Mouse (Mus musculus) layer of hippocampus, postnatal 14 days (tissue): ENCODE results near the gene Ccdc65. TPM values are rescaled to one million over a fixed set of nuclear protein-coding genes. Genes with fewer than 3 reads are reported as not detected.
A peak's percentile ranks its signal among the peaks of the same experiment; 100 is the strongest.

Experiments used
- DNase-seq, 2 experiments: peaks; one replicate each; pipeline ENCODE4 v3.0.0; 2021 to 2022; ENCODE audit warnings: low spot score in 2 of 2, mixed read lengths in 1 of 2
- total RNA-seq, 2 experiments: library from RNA; stranded (reverse); gene quantifications; 2 replicates each; pipeline ENCODE4 v1.2.3; 2021

The Ccdc65 gene
- total RNA-seq, 2 experiments from 2014 or later = 8.9 to 10.1 TPM

- DNase-seq = no peak
Observed at GRCm38 (mm10) chr15:98691486-98692147, 16.4 kb upstream of the Ccdc65 start.

- no peak for DNase-seq
Observed at GRCm38 (mm10) chr15:98692171-98692715, 15.8 kb upstream of the Ccdc65 start.

GRCm38 (mm10) chr15:98695726-98696125 is 12.3 kb upstream of the Ccdc65 start:
- no peak for DNase-seq

- DNase-seq = no peak
Observed at GRCm38 (mm10) chr15:98696216-98696615, 11.8 kb upstream of the Ccdc65 start.

GRCm38 (mm10) chr15:98699190-98700105 is 8.6 kb upstream of the Ccdc65 start:
- peak; percentile 91 for DNase-seq

GRCm38 (mm10) chr15:98704312-98704711 is 3.7 kb upstream of the Ccdc65 start:
- no peak for DNase-seq

GRCm38 (mm10) chr15:98710442-98710841 is 2.4 kb downstream of the Ccdc65 start:
- peak in 1 of 2 experiments; percentile 55 for DNase-seq

- DNase-seq = no peak
Observed at GRCm38 (mm10) chr15:98714230-98714652, 6.2 kb downstream of the Ccdc65 start.

GRCm38 (mm10) chr15:98717301-98717700 is 9.3 kb downstream of the Ccdc65 start:
- DNase-seq = no peak

GRCm38 (mm10) chr15:98722191-98722590 is 14.2 kb downstream of the Ccdc65 start:
- DNase-seq = no peak

GRCm38 (mm10) chr15:98722854-98723253 is 14.8 kb downstream of the Ccdc65 start:
- DNase-seq = no peak

- DNase-seq = no peak
Observed at GRCm38 (mm10) chr15:98724441-98724840, 16.4 kb downstream of the Ccdc65 start.

GRCm38 (mm10) chr15:98726079-98726478 is 18.1 kb downstream of the Ccdc65 start:
- DNase-seq = no peak

- no peak for DNase-seq
Observed at GRCm38 (mm10) chr15:98726746-98727145, 18.7 kb downstream of the Ccdc65 start.

- peak in 1 of 2 experiments; percentile 48 for DNase-seq
Observed at GRCm38 (mm10) chr15:98727443-98728321, 19.7 kb downstream of the Ccdc65 start, which contains the start of gene Fkbp11. Gene Fkbp11 (minus strand): TSS chr15:98728198.

- DNase-seq = no peak
Observed at GRCm38 (mm10) chr15:98728366-98728765, 20.4 kb downstream of the Ccdc65 start.

- DNase-seq = no peak
Observed at GRCm38 (mm10) chr15:98729791-98730545, 22.0 kb downstream of the Ccdc65 start.

- no peak for DNase-seq
Observed at GRCm38 (mm10) chr15:98730790-98731189, 22.8 kb downstream of the Ccdc65 start.

GRCm38 (mm10) chr15:98732006-98732531 is 24.1 kb downstream of the Ccdc65 start:
- DNase-seq = no peak

GRCm38 (mm10) chr15:98733370-98733769 is 25.4 kb downstream of the Ccdc65 start:
- no peak for DNase-seq
